Mouse (Mus musculus) gastrocnemius, postnatal 4 days (tissue): Measurements from ENCODE around the gene Mrc2. TPM values are rescaled to one million over a fixed set of nuclear protein-coding genes. Genes with fewer than 3 reads are reported as not detected.

ENCODE experiments used
- DNase-seq, 2 experiments: peaks; one replicate each; pipeline ENCODE4 v3.0.0; 2021 to 2022; ENCODE audit warnings: low spot score in 2 of 2, mixed read lengths in 2 of 2
- long read RNA-seq, 2 experiments: library from polyadenylated mRNA; stranded (forward); transcript quantifications; one replicate each; pipeline ENCODE4 v2.0.0; 2021
- total RNA-seq, 2 experiments: library from RNA; stranded (reverse); gene quantifications; 2 replicates each; pipeline ENCODE4 v1.2.3; 2021

Mrc2 gene
- 10 to 100 TPM; 78.1 to 79.3 TPM for total RNA-seq
- long read RNA-seq, experiment 1, full-length matches to known transcripts, result 8 of 44 reads
- long read RNA-seq, experiment 1, partial matches to known transcripts, result 34 of 44 reads
- long read RNA-seq, experiment 1, other reads (novel, unspliced or antisense), result 2 of 44 reads
- long read RNA-seq, experiment 2, full-length matches to known transcripts, result 30 of 86 reads
- long read RNA-seq, experiment 2, partial matches to known transcripts, result 35 of 86 reads
- long read RNA-seq, experiment 2, other reads (novel, unspliced or antisense), result 21 of 86 reads

- DNase-seq, result peak; percentile 58 to 83
These were observed at the start of gene Mrc2 for GRCm38 (mm10) chr11:105292124-105293071. Gene Mrc2, plus strand, starts transcription at chr11:105292643.

GRCm38 (mm10) chr11:105246369-105246768 lies 46.1 kb upstream of the Mrc2 start:
- no peak for DNase-seq

- DNase-seq, result no peak
These were observed 45.7 kb upstream of the Mrc2 start for GRCm38 (mm10) chr11:105246785-105247184.

- no peak for DNase-seq
These were observed 45.1 kb upstream of the Mrc2 start for GRCm38 (mm10) chr11:105247321-105247720.

GRCm38 (mm10) chr11:105259733-105260132 lies 32.7 kb upstream of the Mrc2 start:
- no peak for DNase-seq

- DNase-seq, result no peak
These were observed 31.3 kb upstream of the Mrc2 start for GRCm38 (mm10) chr11:105261116-105261515.

GRCm38 (mm10) chr11:105261601-105262351 lies 30.7 kb upstream of the Mrc2 start:
- DNase-seq, result no peak

- DNase-seq, result no peak
These were observed 27.9 kb upstream of the Mrc2 start for GRCm38 (mm10) chr11:105264506-105264905.

GRCm38 (mm10) chr11:105264988-105265387 lies 27.5 kb upstream of the Mrc2 start:
- DNase-seq, result no peak

- DNase-seq, result peak in 1 of 2 experiments; percentile 52
These were observed 22.3 kb upstream of the Mrc2 start for GRCm38 (mm10) chr11:105270155-105270554.

GRCm38 (mm10) chr11:105280456-105280855 lies 12.0 kb upstream of the Mrc2 start:
- DNase-seq, result no peak

- DNase-seq, result no peak
These were observed 11.2 kb upstream of the Mrc2 start for GRCm38 (mm10) chr11:105281291-105281690.

GRCm38 (mm10) chr11:105281763-105282459 lies 10.5 kb upstream of the Mrc2 start:
- DNase-seq, result no peak

GRCm38 (mm10) chr11:105282460-105282859 lies 10.0 kb upstream of the Mrc2 start:
- peak in 1 of 2 experiments; percentile 55 for DNase-seq

GRCm38 (mm10) chr11:105283016-105283415 lies 9.4 kb upstream of the Mrc2 start:
- no peak for DNase-seq

- peak in 1 of 2 experiments; percentile 15 for DNase-seq
These were observed 6.7 kb upstream of the Mrc2 start for GRCm38 (mm10) chr11:105285720-105286119.

- DNase-seq, result peak in 1 of 2 experiments; percentile 31
These were observed 3.0 kb upstream of the Mrc2 start for GRCm38 (mm10) chr11:105289403-105289802.

GRCm38 (mm10) chr11:105291681-105292123 lies 741 bp upstream of the Mrc2 start:
- peak in 1 of 2 experiments; percentile 35 for DNase-seq

GRCm38 (mm10) chr11:105293101-105293581 lies 698 bp downstream of the Mrc2 start:
- peak; percentile 70 to 81 for DNase-seq

GRCm38 (mm10) chr11:105293901-105294494 lies 1.6 kb downstream of the Mrc2 start:
- peak in 1 of 2 experiments; percentile 58 for DNase-seq
